ENCODE assay signal across 8 mouse cellular contexts in the genomic region with DNA sequence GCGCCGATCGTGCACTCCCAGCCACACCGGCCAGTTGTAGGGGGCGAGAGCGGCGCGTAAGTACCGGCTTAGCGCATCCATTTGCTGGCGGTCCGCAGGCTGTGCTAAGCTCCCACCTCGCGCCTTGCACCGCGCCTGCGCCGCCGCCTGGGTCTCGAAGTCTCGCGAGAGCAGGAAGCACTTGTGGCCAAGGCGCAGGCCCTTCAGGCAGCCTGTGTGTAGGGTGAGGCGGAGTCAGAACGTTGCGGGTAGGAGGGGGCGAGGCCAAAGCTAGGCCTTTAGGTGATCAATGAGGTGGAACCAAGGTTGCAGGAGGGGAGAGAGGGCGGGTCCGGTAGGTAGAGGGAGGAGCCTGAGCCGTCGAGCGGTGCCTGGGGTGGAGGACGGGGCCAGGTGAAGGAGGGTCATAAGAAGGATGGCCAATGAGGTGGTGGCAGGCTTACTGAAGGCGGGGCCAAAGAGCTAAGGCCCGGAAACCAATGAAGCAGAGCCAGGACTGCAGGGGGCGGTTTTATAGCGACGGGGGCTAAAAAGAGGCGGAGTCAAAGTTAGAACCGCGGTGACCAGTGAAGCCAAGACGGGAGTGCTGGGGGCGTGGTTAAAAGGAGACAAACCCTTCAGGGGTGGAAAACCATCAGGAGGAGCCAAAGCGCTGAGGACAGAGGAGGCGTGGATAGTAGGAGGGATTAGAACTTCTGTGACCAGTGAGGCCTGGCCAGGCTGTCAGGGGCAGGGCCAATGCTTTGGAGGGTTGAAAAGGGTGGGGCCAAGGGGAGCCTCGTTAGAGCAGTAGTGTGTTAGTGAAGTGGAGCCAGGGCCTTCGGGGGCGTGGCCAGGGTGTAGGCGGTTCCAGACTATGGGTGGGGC. TPM values are rescaled to one million over a fixed set of nuclear protein-coding genes. Genes with fewer than 3 reads are reported as not detected.
A peak's percentile ranks its signal among the peaks of the same experiment; 100 is the strongest.
DNase-seq lines count a peak whose midpoint lies in the region; ATAC-seq and TF ChIP-seq lines count a peak whose summit lies in the region.

No protein-coding gene starts in this region.

- under 1% methylated on average over 49 of the region's 49 CpGs for WGBS in embryonic facial prominence, embryonic 13.5 days
- WGBS in kidney, adult 2 months = under 1% methylated on average over 49 of the region's 49 CpGs
- under 1% methylated on average over 49 of the region's 49 CpGs for WGBS in limb, embryonic 12.5 days
- under 1% methylated on average over 49 of the region's 49 CpGs for WGBS in midbrain, embryonic 15.5 days
- WGBS in spleen, adult 2 months = 2% methylated on average over 49 of the region's 49 CpGs

- H3K4me1 ChIP-seq in embryonic facial prominence, embryonic 13.5 days = peaks cover 41% of the 10 kb centered on the region
- no peaks in the 10 kb centered on the region for H3K4me1 ChIP-seq in kidney, adult 2 months (ENCODE audit: control insufficient read depth, insufficient read depth, low read length)
- peaks cover 35% of the 10 kb centered on the region for H3K4me1 ChIP-seq in limb, embryonic 12.5 days (replicated peaks)
- H3K4me1 ChIP-seq in midbrain, embryonic 15.5 days = peaks cover 16% of the 10 kb centered on the region
- H3K4me1 ChIP-seq in spleen, adult 2 months (ENCODE audit: control insufficient read depth, insufficient read depth, insufficient read length) = peaks cover 12% of the 10 kb centered on the region

- TF ChIP-seq CTCF in kidney, adult 2 months (conservative IDR thresholded peaks at IDR 0.05; ENCODE audit: insufficient read depth, insufficient read length, low read depth, low read length) = 0 out of 2 replicates have a peak, but pooled peaks have one; percentile 4
- TF ChIP-seq CTCF in spleen, adult 2 months (IDR thresholded peaks at IDR 0.05; ENCODE audit: extremely low read depth, insufficient read depth, insufficient read length, insufficient replicate concordance) = no peak

- H3K27me3 ChIP-seq in embryonic facial prominence, embryonic 13.5 days = peaks cover 11% of the 10 kb centered on the region
- no peaks in the 10 kb centered on the region for H3K27me3 ChIP-seq in kidney, adult 2 months (replicated peaks; ENCODE audit: control insufficient read depth, insufficient read depth, low read length)
- peaks cover 37% of the 10 kb centered on the region for H3K27me3 ChIP-seq in limb, embryonic 12.5 days
- no peaks in the 10 kb centered on the region for H3K27me3 ChIP-seq in midbrain, embryonic 15.5 days (replicated peaks)
- no peaks in the 10 kb centered on the region for H3K27me3 ChIP-seq in spleen, adult 2 months (ENCODE audit: control insufficient read depth, insufficient read depth, low read length)

- no peaks in the 10 kb centered on the region for H3K9me3 ChIP-seq in embryonic facial prominence, embryonic 13.5 days
- H3K9me3 ChIP-seq in limb, embryonic 12.5 days = no peaks in the 10 kb centered on the region
- H3K9me3 ChIP-seq in midbrain, embryonic 15.5 days = no peaks in the 10 kb centered on the region

- DNase-seq in 3134 (ENCODE audit: extremely low read depth, insufficient read length, low spot score) = peak; percentile 100
- DNase-seq in adrenal gland, postnatal 36 days = peak; percentile 96 to 97
- DNase-seq in heart, adult 18-20 months = peak; percentile 96 to 98
- DNase-seq in kidney, adult 2 months = peak; percentile 99
- peak; percentile 96 for DNase-seq in spleen, adult 2 months (ENCODE audit: low read depth in 1 of 2, low spot score in 2 of 2)

- peak overlapping the region; percentile 77 for H3K4me2 ChIP-seq in embryonic facial prominence, embryonic 13.5 days
- H3K4me2 ChIP-seq in limb, embryonic 12.5 days = peak overlapping the region; percentile 73
- H3K4me2 ChIP-seq in midbrain, embryonic 15.5 days = peak overlapping the region; percentile 78

- H3K4me3 ChIP-seq in embryonic facial prominence, embryonic 13.5 days = peak overlapping the region; percentile 73
- H3K4me3 ChIP-seq in kidney, adult 2 months (ENCODE audit: insufficient read depth, low read depth, low read length) = peak overlapping the region; percentile 76
- peak overlapping the region; percentile 67 for H3K4me3 ChIP-seq in limb, embryonic 12.5 days (replicated peaks)
- peak overlapping the region; percentile 84 for H3K4me3 ChIP-seq in midbrain, embryonic 15.5 days
- peak overlapping the region; percentile 72 for H3K4me3 ChIP-seq in spleen, adult 2 months (ENCODE audit: extremely low read depth, insufficient read depth, insufficient read length)

- peak overlapping the region; percentile 96 for H3K9ac ChIP-seq in embryonic facial prominence, embryonic 13.5 days
- peak overlapping the region; percentile 89 for H3K9ac ChIP-seq in limb, embryonic 12.5 days (replicated peaks)
- H3K9ac ChIP-seq in midbrain, embryonic 15.5 days = peak overlapping the region; percentile 96

- peak overlapping the region; percentile 94 for H3K27ac ChIP-seq in embryonic facial prominence, embryonic 13.5 days
- peak overlapping the region; percentile 73 for H3K27ac ChIP-seq in kidney, adult 2 months (ENCODE audit: insufficient read depth, low read depth, low read length)
- H3K27ac ChIP-seq in limb, embryonic 12.5 days = peak overlapping the region; percentile 94
- peak overlapping the region; percentile 96 for H3K27ac ChIP-seq in midbrain, embryonic 15.5 days
- peak overlapping the region; percentile 85 for H3K27ac ChIP-seq in spleen, adult 2 months (ENCODE audit: insufficient read depth, low read length)

- peak; percentile 93 for ATAC-seq in embryonic facial prominence, embryonic 13.5 days (ENCODE audit: insufficient number of reproducible peaks, insufficient read depth, low FRiP score, low TSS enrichment, low read depth)
- ATAC-seq in limb, embryonic 12.5 days (ENCODE audit: insufficient number of reproducible peaks, insufficient read depth, low FRiP score, low TSS enrichment, low read depth) = peak; percentile 95
- peak; percentile 95 for ATAC-seq in midbrain, embryonic 15.5 days (replicated peaks)

- TF ChIP-seq POLR2A in kidney, adult 2 months (IDR thresholded peaks at IDR 0.05; ENCODE audit: low read depth, low read length) = peak; percentile 88
- peak; percentile 92 for TF ChIP-seq POLR2A in spleen, adult 2 months (IDR thresholded peaks at IDR 0.05; ENCODE audit: low read depth, low read length)

- H3K36me3 ChIP-seq in embryonic facial prominence, embryonic 13.5 days = no peaks in the 10 kb centered on the region; the same call in 1 of the 2 replicates
- no peaks in the 10 kb centered on the region for H3K36me3 ChIP-seq in kidney, adult 2 months (ENCODE audit: control insufficient read depth, insufficient read depth, low read length)
- no peaks in the 10 kb centered on the region for H3K36me3 ChIP-seq in limb, embryonic 12.5 days
- no peaks in the 10 kb centered on the region for H3K36me3 ChIP-seq in midbrain, embryonic 15.5 days (replicated peaks)
- no peaks in the 10 kb centered on the region for H3K36me3 ChIP-seq in spleen, adult 2 months (ENCODE audit: control insufficient read depth, insufficient read depth, low read length)

RNA-seq across cellular contexts. Expression of gene Clec11a, which starts 1.7 kb away (rescaled TPM):
- total RNA-seq in adrenal gland, postnatal 36 days (2021) = 1 to 10 TPM; 4.1 TPM
- polyA plus RNA-seq in embryonic facial prominence, embryonic 13.5 days (2015; fragmentation: Nextera tagmentation; extraction: Ambion mirVana) = 9.1 and 11.9 TPM in 2 replicates
- total RNA-seq in heart, adult 18-20 months (2021) = under 1 TPM; 0.69 to 0.87 TPM
- polyA plus RNA-seq in kidney, adult 2 months (2012; rRNA removed) = 6.4 and 8.1 TPM in 2 replicates
- polyA plus RNA-seq in limb, embryonic 12.5 days (2016; fragmentation: Nextera tagmentation; extraction: Ambion mirVana) = 2.0 and 2.2 TPM in 2 replicates
- polyA plus RNA-seq in midbrain, embryonic 15.5 days (2015; fragmentation: Nextera tagmentation; extraction: Ambion mirVana) = 3.6 and 3.9 TPM in 2 replicates
- polyA plus RNA-seq in spleen, adult 2 months (2012; rRNA removed) = 4.0 and 5.2 TPM in 2 replicates

RNA-seq across cellular contexts. Expression of gene Shank1, which starts 5.0 kb away (rescaled TPM):
- total RNA-seq in adrenal gland, postnatal 36 days (2021) = 1 to 10 TPM; 5.2 to 6.7 TPM
- polyA plus RNA-seq in embryonic facial prominence, embryonic 13.5 days (2015; fragmentation: Nextera tagmentation; extraction: Ambion mirVana) = 5.5 and 6.8 TPM in 2 replicates
- total RNA-seq in heart, adult 18-20 months (2021) = 1 to 10 TPM; 2.1 to 2.7 TPM
- 0.43 and 0.66 TPM in 2 replicates for polyA plus RNA-seq in kidney, adult 2 months (2012; rRNA removed)
- polyA plus RNA-seq in limb, embryonic 12.5 days (2016; fragmentation: Nextera tagmentation; extraction: Ambion mirVana) = 1.2 and 1.3 TPM in 2 replicates
- polyA plus RNA-seq in midbrain, embryonic 15.5 days (2015; fragmentation: Nextera tagmentation; extraction: Ambion mirVana) = 39.8 and 46.5 TPM in 2 replicates
- 4.5 and 4.8 TPM in 2 replicates for polyA plus RNA-seq in spleen, adult 2 months (2012; rRNA removed)

RNA-seq across cellular contexts. Expression of gene Gm15517, which starts 43.8 kb away (rescaled TPM):
- not detected for total RNA-seq in adrenal gland, postnatal 36 days (2021)
- not detected in 2 replicates for polyA plus RNA-seq in embryonic facial prominence, embryonic 13.5 days (2015; fragmentation: Nextera tagmentation; extraction: Ambion mirVana)
- total RNA-seq in heart, adult 18-20 months (2021) = not detected
- polyA plus RNA-seq in kidney, adult 2 months (2012; rRNA removed) = not detected in 2 replicates
- polyA plus RNA-seq in limb, embryonic 12.5 days (2016; fragmentation: Nextera tagmentation; extraction: Ambion mirVana) = not detected in 2 replicates
- polyA plus RNA-seq in midbrain, embryonic 15.5 days (2015; fragmentation: Nextera tagmentation; extraction: Ambion mirVana) = not detected in 2 replicates
- not detected in 2 replicates for polyA plus RNA-seq in spleen, adult 2 months (2012; rRNA removed)

RNA-seq across cellular contexts. Expression of gene Acp4, which starts 47.8 kb away (rescaled TPM):
- not detected for total RNA-seq in adrenal gland, postnatal 36 days (2021)
- 0.13 TPM in 1 of 2 replicates, not detected in the other for polyA plus RNA-seq in embryonic facial prominence, embryonic 13.5 days (2015; fragmentation: Nextera tagmentation; extraction: Ambion mirVana)
- total RNA-seq in heart, adult 18-20 months (2021) = not detected
- polyA plus RNA-seq in kidney, adult 2 months (2012; rRNA removed) = not detected in 2 replicates
- 0.28 TPM in 1 of 2 replicates, not detected in the other for polyA plus RNA-seq in limb, embryonic 12.5 days (2016; fragmentation: Nextera tagmentation; extraction: Ambion mirVana)
- 0.21 TPM in 1 of 2 replicates, not detected in the other for polyA plus RNA-seq in midbrain, embryonic 15.5 days (2015; fragmentation: Nextera tagmentation; extraction: Ambion mirVana)
- not detected in 2 replicates for polyA plus RNA-seq in spleen, adult 2 months (2012; rRNA removed)

RNA-seq across cellular contexts. Expression of gene 2410002F23Rik, which starts 58.5 kb away (rescaled TPM):
- total RNA-seq in adrenal gland, postnatal 36 days (2021) = 100 to 1,000 TPM in 1 of 2 experiments, 10 to 100 TPM in 1; 99.6 to 120 TPM
- polyA plus RNA-seq in embryonic facial prominence, embryonic 13.5 days (2015; fragmentation: Nextera tagmentation; extraction: Ambion mirVana) = 199 and 210 TPM in 2 replicates
- 10 to 100 TPM in 1 of 2 experiments, 1 to 10 TPM in 1; 8.1 to 11.5 TPM for total RNA-seq in heart, adult 18-20 months (2021)
- 39.4 and 47.9 TPM in 2 replicates for polyA plus RNA-seq in kidney, adult 2 months (2012; rRNA removed)
- polyA plus RNA-seq in limb, embryonic 12.5 days (2016; fragmentation: Nextera tagmentation; extraction: Ambion mirVana) = 209 and 214 TPM in 2 replicates
- 232 and 240 TPM in 2 replicates for polyA plus RNA-seq in midbrain, embryonic 15.5 days (2015; fragmentation: Nextera tagmentation; extraction: Ambion mirVana)
- polyA plus RNA-seq in spleen, adult 2 months (2012; rRNA removed) = 98.9 and 139 TPM in 2 replicates

Comparison
In these comparisons a context has a peak if more than half of its experiments do, and no peak if none do; other contexts are left out.
1. Peak in every context shown above with its lines: DNase-seq, ATAC-seq, H3K4me3 ChIP-seq and H3K27ac ChIP-seq.